Mouse (Mus musculus) T-helper 2 cell (primary cell): ENCODE data around the gene Olfml2a.

Source experiments
- in situ Hi-C: fragments of 300-600 bp; cut with MboI, MseI; formaldehyde crosslinking; loops from one replicate; pipeline ENCODE4 v1.15.1; 2025; ENCODE audit warnings: high pct_unique_total_duplicates

Olfml2a gene

DNA sequence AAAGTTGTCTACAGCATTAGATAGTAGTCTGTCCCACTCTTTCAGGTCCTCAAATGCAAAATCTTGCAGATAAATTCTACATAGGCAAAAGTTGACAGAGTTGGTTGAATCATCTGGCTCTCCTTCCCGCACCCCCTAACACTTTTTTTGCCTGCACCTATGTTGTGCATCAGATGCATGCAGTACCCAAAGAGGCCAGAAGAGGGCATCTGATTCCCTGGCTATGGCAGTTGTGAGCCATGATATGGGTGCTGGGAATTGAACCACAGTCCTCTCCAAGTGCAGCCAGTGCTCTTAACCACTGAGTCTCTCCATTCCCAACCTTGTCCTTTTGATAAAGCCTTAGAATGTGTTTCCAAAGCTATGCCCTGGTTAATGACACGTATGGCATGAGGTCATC lies 51.7 kb downstream of the Olfml2a start:
- in situ Hi-C loops = no loop called here

- in situ Hi-C loops = no loop called here
These were observed 54.8 kb downstream of the Olfml2a start for GRCm38 (mm10) chr2:38986580-38986979.

- in situ Hi-C loops = no loop called here
These were observed 55.6 kb downstream of the Olfml2a start for GRCm38 (mm10) chr2:38987371-38987770.

DNA sequence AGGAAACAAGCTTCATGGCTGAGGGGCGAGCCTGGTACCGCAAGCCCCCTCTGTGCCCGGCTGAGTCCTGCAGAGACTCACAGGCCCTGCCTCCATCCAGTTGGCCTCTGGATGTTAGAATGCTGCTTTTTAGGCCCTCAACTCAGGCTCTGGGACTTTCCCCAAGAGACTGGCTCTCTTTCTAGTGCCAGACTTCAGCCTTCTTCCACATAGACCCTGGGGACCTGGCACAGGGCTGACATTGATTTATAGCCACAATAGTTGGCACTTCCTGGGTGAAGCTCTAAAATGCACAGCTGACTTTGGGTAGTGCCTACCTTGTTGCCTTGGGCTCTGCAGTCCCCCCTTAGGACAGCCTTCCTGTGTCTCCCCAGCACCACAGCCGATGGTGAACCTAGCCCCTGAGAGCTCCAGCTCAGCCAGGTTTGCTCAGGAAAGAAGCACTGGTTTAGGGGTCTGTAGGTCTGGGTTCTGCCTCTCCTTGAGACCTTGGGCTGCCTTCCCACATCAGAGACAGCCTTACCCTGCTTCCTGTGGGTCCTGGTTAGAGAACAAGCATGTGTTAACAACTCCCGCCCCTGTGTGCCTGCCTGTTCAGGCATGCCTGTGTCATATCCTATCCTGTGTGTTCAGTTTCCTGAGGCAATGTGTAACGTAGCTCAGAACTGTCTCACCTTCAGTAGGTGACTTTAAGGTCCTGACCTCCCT lies 56.2 kb downstream of the Olfml2a start:
- in situ Hi-C loops = no loop called here

- in situ Hi-C loops = no loop called here
These were observed 57.2 kb downstream of the Olfml2a start for GRCm38 (mm10) chr2:38988929-38989328.

GRCm38 (mm10) chr2:38992004-38992403 lies 60.2 kb downstream of the Olfml2a start:
- in situ Hi-C loops = loop anchor here (10.0 kb wide), 1 partner anchor 197 kb away; no protein-coding TSS in a partner anchor

DNA sequence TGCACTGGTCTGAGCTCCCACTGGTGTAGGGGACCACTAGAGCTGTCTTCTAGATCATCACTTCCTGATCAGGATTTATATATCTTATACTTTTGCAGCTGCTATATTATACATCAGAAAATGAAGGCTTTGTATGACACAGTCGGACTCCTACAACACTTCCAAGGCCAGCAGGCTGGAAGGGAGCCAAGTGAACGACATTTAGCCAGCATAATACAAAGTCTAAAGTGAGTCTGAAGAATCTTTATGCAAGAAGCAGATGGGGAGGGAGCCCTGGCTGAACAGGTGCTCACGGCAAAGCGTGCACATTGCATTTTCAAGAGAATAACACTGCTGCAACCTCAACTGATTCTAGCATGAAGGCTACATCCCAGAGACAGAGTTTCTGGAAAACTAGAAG lies 60.7 kb downstream of the Olfml2a start:
- in situ Hi-C loops = loop anchor here (10.0 kb wide), 1 partner anchor 198 kb away; no protein-coding TSS in a partner anchor

- in situ Hi-C loops = loop anchor here (5.0 to 10.0 kb wide), 2 partner anchors 65 to 203 kb away; partner anchors contain the start of gene Olfml2a
These were observed 65.9 kb downstream of the Olfml2a start, which contains the start of gene Wdr38 for GRCm38 (mm10) chr2:38997386-38998374. TSS of gene Wdr38 (plus strand) at chr2:38997476.

DNA sequence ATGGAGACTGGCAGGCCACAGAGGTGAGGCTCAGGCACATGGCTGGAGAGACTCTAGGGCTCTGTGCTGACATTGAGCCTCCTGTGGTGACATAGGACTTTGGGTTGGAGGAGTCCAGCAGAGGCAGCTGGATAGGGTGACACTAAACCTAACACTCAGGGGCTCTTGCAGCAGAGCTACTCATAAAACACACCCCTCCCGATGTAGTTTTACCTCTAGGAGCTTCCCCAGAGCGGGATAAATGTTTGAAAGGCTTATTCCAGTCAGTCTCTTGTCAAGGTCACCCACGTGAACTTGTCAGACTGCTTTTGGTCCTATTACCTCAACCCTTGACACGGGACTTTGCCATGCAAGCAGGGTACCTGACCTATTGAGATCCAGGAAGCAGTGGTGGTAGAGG lies 67.6 kb downstream of the Olfml2a start:
- in situ Hi-C loops = loop anchor here (5.0 to 10.0 kb wide), 2 partner anchors 67 to 205 kb away; partner anchors contain the start of gene Olfml2a

- in situ Hi-C loops = loop anchor here (5.0 to 10.0 kb wide), 2 partner anchors 68 to 205 kb away; partner anchors contain the start of gene Olfml2a
These were observed 68.3 kb downstream of the Olfml2a start for GRCm38 (mm10) chr2:38999910-39000586.

- in situ Hi-C loops = no loop called here
These were observed 68.8 kb downstream of the Olfml2a start for GRCm38 (mm10) chr2:39000587-39000919.

DNA sequence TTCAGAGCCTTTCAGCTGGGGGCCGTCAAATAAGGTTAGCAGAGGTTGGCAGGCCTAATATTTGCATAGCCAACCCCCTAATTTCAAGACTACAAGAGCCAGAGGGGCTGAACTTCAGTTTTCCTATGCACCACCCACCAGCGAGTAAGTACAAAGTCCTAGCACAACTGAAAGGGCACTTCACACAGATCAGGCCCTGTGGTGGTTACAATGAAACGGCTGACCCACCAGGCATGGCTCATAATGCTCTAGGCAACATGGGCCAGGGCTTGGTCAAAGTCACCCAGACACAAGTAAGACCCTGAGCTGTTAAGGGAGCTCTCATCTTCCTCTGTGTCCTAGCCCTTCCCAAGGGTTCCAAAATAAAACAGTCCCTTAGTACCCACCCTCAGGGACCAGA lies 70.1 kb downstream of the Olfml2a start:
- in situ Hi-C loops = no loop called here

- in situ Hi-C loops = no loop called here
These were observed 71.3 kb downstream of the Olfml2a start for GRCm38 (mm10) chr2:39003106-39003505.

DNA sequence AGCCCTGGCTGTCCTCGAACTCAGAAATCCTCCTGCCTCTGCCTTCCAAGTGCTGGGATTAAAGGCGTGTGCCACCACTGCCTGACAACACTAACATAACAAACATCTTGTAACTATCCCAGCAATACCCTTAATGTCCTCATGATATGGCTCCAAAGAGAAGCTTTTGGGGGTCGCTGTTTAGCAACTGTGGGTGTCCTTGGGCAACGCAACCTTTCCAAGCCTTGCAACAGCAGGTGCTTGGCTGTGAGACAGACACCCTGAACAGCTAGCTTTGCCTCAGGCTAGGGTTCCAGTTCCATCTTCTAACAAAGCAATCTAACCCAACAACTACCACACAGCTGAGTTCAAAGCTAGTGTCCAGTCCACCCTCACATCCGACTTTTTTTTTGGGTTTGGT lies 71.7 kb downstream of the Olfml2a start:
- in situ Hi-C loops = no loop called here

DNA sequence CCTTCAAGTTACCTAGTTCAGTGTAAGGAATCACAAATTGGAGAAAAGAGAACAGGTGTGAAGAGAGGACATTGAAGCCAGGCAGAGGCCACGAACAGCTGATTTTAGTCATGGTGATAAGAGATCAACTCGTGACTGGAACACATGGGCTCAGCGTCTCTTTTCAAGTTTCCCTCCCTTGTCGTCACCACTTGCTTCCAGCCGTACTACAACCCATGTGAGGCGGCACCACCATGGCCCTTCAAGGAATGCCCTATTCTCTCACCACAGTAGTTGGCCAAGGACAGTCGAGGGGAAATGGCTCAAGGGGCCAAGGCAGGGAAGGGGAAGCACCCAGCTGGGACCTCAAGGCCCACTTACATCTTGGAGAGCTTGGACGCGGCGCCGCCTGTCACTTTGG lies 72.6 kb downstream of the Olfml2a start:
- in situ Hi-C loops = no loop called here

- in situ Hi-C loops = no loop called here
These were observed 73.2 kb downstream of the Olfml2a start, which contains the start of gene Arpc5l for GRCm38 (mm10) chr2:39004880-39005435. TSS of gene Arpc5l (plus strand) at chr2:39005348.

GRCm38 (mm10) chr2:39005574-39006079 lies 73.8 kb downstream of the Olfml2a start, which contains the start of gene Rpl35:
TSS of gene Rpl35 (minus strand) at chr2:39005624.
- in situ Hi-C loops = no loop called here

- in situ Hi-C loops = no loop called here
These were observed 74.5 kb downstream of the Olfml2a start for GRCm38 (mm10) chr2:39006149-39006730.

GRCm38 (mm10) chr2:39007865-39008264 lies 76.1 kb downstream of the Olfml2a start:
- in situ Hi-C loops = no loop called here

DNA sequence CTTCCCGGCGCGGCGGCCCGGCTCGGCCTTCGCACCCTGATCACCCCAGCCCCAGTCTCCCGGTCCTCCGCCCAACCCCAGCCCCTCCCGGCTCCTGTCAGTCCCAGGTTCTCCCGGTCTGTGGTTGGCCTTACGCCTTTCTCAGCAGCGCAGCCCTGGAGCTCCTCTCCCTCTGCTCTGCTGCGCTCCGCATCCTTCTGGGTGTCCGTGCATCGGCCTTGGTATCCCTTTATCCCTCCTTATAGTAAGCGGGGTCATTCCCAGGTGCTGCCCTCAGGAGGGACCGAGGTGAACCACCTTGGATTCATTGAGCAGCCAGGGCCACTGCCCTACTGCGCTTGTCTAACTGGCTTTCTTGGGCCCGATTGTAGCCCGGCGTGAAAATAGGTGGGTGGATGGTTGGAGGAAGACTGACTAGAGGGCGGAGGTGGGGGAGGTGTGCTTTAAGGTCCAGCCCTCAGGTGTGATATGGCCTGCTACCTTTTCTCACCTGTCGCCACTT lies 76.6 kb downstream of the Olfml2a start:
- in situ Hi-C loops = no loop called here
